In genomic region chr11:50939621-50940366, GRCm38 (mm10) we compare ENCODE assay signal across 9 mouse cellular contexts. TPM values are rescaled to one million over a fixed set of nuclear protein-coding genes. Genes with fewer than 3 reads are reported as not detected.
DNase-seq lines count a peak whose midpoint lies in the region; ATAC-seq and TF ChIP-seq lines count a peak whose summit lies in the region.
"Had no signal": no experiment of that assay in that cellular context is flagged by ENCODE, and none has a peak within 500 bp of the region (broad histone marks: within the 10 kb centered on the region; RNA-seq: fewer than 3 reads in every experiment).

No protein-coding gene starts in this region.

- WGBS in heart, postnatal 0 days: 31% methylated on average over 14 of the region's 14 CpGs
- WGBS in limb, embryonic 14.5 days: 33% methylated on average over 14 of the region's 14 CpGs

- no peak overlapping the region for H3K4me2 ChIP-seq in heart, postnatal 0 days (ENCODE audit: low read depth, low read length)
- H3K4me2 ChIP-seq in limb, embryonic 14.5 days (replicated peaks; ENCODE audit: low read depth, low read length, severe bottlenecking): no peak overlapping the region
- H3K4me2 ChIP-seq: liver, embryonic 15.5 days had no signal

- intact Hi-C loops in heart, postnatal 25 days (cut with DNase I): loop anchor here (1.0 to 10.0 kb wide), 3 partner anchors 94 to 595 kb away; partner anchors contain the start of genes BC049762 and Clk4

- TF ChIP-seq CTCF in heart, postnatal 0 days (IDR thresholded peaks at IDR 0.05; ENCODE audit: low read depth): peak; percentile 90
- TF ChIP-seq CTCF in E14TG2a.4 (conservative IDR thresholded peaks at IDR 0.05; ENCODE audit: low read length): peak; percentile 99

- H3K27ac ChIP-seq in heart, postnatal 0 days (ENCODE audit: low read depth): no peak overlapping the region
- H3K27ac ChIP-seq in limb, embryonic 14.5 days (replicated peaks; ENCODE audit: low read depth, low read length): no peak overlapping the region
- H3K27ac ChIP-seq: liver, embryonic 15.5 days had no signal

- H3K4me3 ChIP-seq in heart, postnatal 0 days (ENCODE audit: low read depth, low read length): no peak overlapping the region
- H3K4me3 ChIP-seq in E14TG2a.4 (replicated peaks; ENCODE audit: low read length): no peak overlapping the region
- no peak overlapping the region for H3K4me3 ChIP-seq in limb, embryonic 14.5 days (replicated peaks; ENCODE audit: low read length)
- H3K4me3 ChIP-seq: liver, embryonic 15.5 days had no signal

- H3K4me1 ChIP-seq in heart, postnatal 0 days (ENCODE audit: control insufficient read depth, insufficient read depth): no peaks in the 10 kb centered on the region
- H3K4me1 ChIP-seq in E14TG2a.4 (replicated peaks; ENCODE audit: low read depth, low read length): peaks cover 4% of the 10 kb centered on the region; the same call in 1 of the 2 replicates
- H3K4me1 ChIP-seq in limb, embryonic 14.5 days (ENCODE audit: control insufficient read depth, insufficient read depth, low read length): no peaks in the 10 kb centered on the region
- H3K4me1 ChIP-seq: liver, embryonic 15.5 days had no signal

- no peak overlapping the region for H3K9ac ChIP-seq in heart, postnatal 0 days (replicated peaks; ENCODE audit: low read depth, low read length)
- H3K9ac ChIP-seq in limb, embryonic 14.5 days (ENCODE audit: low read depth, low read length, severe bottlenecking): no peak overlapping the region
- H3K9ac ChIP-seq: liver, embryonic 15.5 days had no signal

- no peaks in the 10 kb centered on the region for H3K9me3 ChIP-seq in heart, postnatal 0 days (replicated peaks; ENCODE audit: control insufficient read depth, low read length)
- no peaks in the 10 kb centered on the region for H3K9me3 ChIP-seq in E14TG2a.4 (ENCODE audit: low read length)
- no peaks in the 10 kb centered on the region for H3K9me3 ChIP-seq in limb, embryonic 14.5 days (ENCODE audit: control insufficient read depth, low read length)
- H3K9me3 ChIP-seq: liver, embryonic 15.5 days had no signal

- no peak for TF ChIP-seq EP300 in heart, postnatal 0 days (IDR thresholded peaks at IDR 0.05; ENCODE audit: low read depth)

- no peaks in the 10 kb centered on the region for H3K36me3 ChIP-seq in heart, postnatal 0 days (replicated peaks; ENCODE audit: control insufficient read depth, insufficient read depth, low read length)
- no peaks in the 10 kb centered on the region for H3K36me3 ChIP-seq in E14TG2a.4 (ENCODE audit: insufficient read depth, low read length)
- no peaks in the 10 kb centered on the region for H3K36me3 ChIP-seq in limb, embryonic 14.5 days (ENCODE audit: control insufficient read depth, insufficient read depth, low read length)
- H3K36me3 ChIP-seq: liver, embryonic 15.5 days had no signal

- no peak for TF ChIP-seq POLR2A in limb, embryonic 14.5 days (IDR thresholded peaks at IDR 0.05; ENCODE audit: borderline replicate concordance, extremely low read depth, insufficient read depth, insufficient read length)

- ATAC-seq in heart, postnatal 0 days (ENCODE audit: insufficient read depth, low read depth): no peak
- ATAC-seq in hematopoietic stem cell, adult 5-6 weeks (replicated peaks in 1 of 2; ENCODE audit: insufficient read depth in 1 of 2, low FRiP score in 2 of 2, low TSS enrichment in 1 of 2, low read depth in 1 of 2, poor library complexity in 2 of 2, severe bottlenecking in 2 of 2): peak; percentile 68 to 69; a peak in 3 of 4 replicates
- peak; percentile 57; the same call in 1 of the 2 replicates for ATAC-seq in limb, embryonic 14.5 days (ENCODE audit: low FRiP score, low read depth)
- ATAC-seq in neutrophil, adult 5-6 weeks (ENCODE audit: extremely low read depth, insufficient number of reproducible peaks, low FRiP score, poor library complexity, severe bottlenecking): 0 out of 2 replicates have a peak, but pooled peaks have one; percentile 44

- peak; percentile 80 for DNase-seq in heart, postnatal 0 days (ENCODE audit: low spot score)
- no peak for DNase-seq in heart, postnatal 25 days (ENCODE audit: low spot score)
- peak; percentile 29 for DNase-seq in c-Kit-positive CD71-positive TER-119-positive erythroid progenitor cells, embryonic 14.5 days (ENCODE audit: low spot score)
- peak; percentile 76 for DNase-seq in limb, embryonic 14.5 days (ENCODE audit: low spot score)
- no peak for DNase-seq in frontal cortex, postnatal 14 days (ENCODE audit: low spot score in 2 of 2)

- H3K27me3 ChIP-seq in heart, postnatal 0 days (ENCODE audit: control insufficient read depth, insufficient read depth, low read length): peaks cover 22% of the 10 kb centered on the region
- H3K27me3 ChIP-seq in E14TG2a.4 (ENCODE audit: insufficient read depth, low read length): peaks cover 34% of the 10 kb centered on the region
- H3K27me3 ChIP-seq in limb, embryonic 14.5 days (ENCODE audit: control insufficient read depth, insufficient read depth, low read length): no peaks in the 10 kb centered on the region
- H3K27me3 ChIP-seq: liver, embryonic 15.5 days had no signal

RNA-seq across cellular contexts. Expression of gene 4933414I15Rik, which starts 3.8 kb away (rescaled TPM):
- not detected in 2 replicates for total RNA-seq in heart, postnatal 0 days (2014; rRNA removed; ENCODE audit: low replicate concordance)
- not detected in 2 replicates for polyA plus RNA-seq in heart, postnatal 0 days (2015; fragmentation: Nextera tagmentation; extraction: Ambion mirVana)
- total RNA-seq in heart, postnatal 25 days (2021): not detected
- not detected in 2 replicates for total RNA-seq in hematopoietic stem cell, adult 5-6 weeks (2017)
- polyA plus RNA-seq in limb, embryonic 14.5 days (2012; rRNA removed): not detected in 2 replicates
- polyA plus RNA-seq in limb, embryonic 14.5 days (2014; fragmentation: Nextera tagmentation; extraction: Ambion mirVana): not detected in 2 replicates
- total RNA-seq in neutrophil, adult 5-6 weeks (2017): not detected in 2 replicates
- polyA plus RNA-seq: liver, embryonic 15.5 days had no signal

RNA-seq across cellular contexts. Expression of gene Zfp354b, which starts 8.4 kb away (rescaled TPM):
- total RNA-seq in heart, postnatal 0 days (2014; rRNA removed; ENCODE audit: low replicate concordance): 0.73 TPM in 1 of 2 replicates, not detected in the other
- polyA plus RNA-seq in heart, postnatal 0 days (2015; fragmentation: Nextera tagmentation; extraction: Ambion mirVana): 0.85 TPM in 2 replicates
- total RNA-seq in heart, postnatal 25 days (2021): 1 to 10 TPM; 1.4 to 2.2 TPM
- 0.50 and 0.63 TPM in 2 replicates for total RNA-seq in hematopoietic stem cell, adult 5-6 weeks (2017)
- polyA plus RNA-seq in limb, embryonic 14.5 days (2012; rRNA removed): 0.72 and 1.3 TPM in 2 replicates
- polyA plus RNA-seq in limb, embryonic 14.5 days (2014; fragmentation: Nextera tagmentation; extraction: Ambion mirVana): 1.1 and 1.7 TPM in 2 replicates
- 0.70 and 2.3 TPM in 2 replicates for total RNA-seq in neutrophil, adult 5-6 weeks (2017)

RNA-seq across cellular contexts. Expression of gene Prop1, which starts 13.8 kb away (rescaled TPM):
- not detected in 2 replicates for total RNA-seq in heart, postnatal 0 days (2014; rRNA removed; ENCODE audit: low replicate concordance)
- polyA plus RNA-seq in heart, postnatal 0 days (2015; fragmentation: Nextera tagmentation; extraction: Ambion mirVana): not detected in 2 replicates
- total RNA-seq in heart, postnatal 25 days (2021): not detected
- total RNA-seq in hematopoietic stem cell, adult 5-6 weeks (2017): not detected in 2 replicates
- 0.15 TPM in 1 of 2 replicates, not detected in the other for polyA plus RNA-seq in limb, embryonic 14.5 days (2012; rRNA removed)
- not detected in 2 replicates for polyA plus RNA-seq in limb, embryonic 14.5 days (2014; fragmentation: Nextera tagmentation; extraction: Ambion mirVana)
- not detected in 2 replicates for total RNA-seq in neutrophil, adult 5-6 weeks (2017)
- polyA plus RNA-seq: liver, embryonic 15.5 days had no signal

RNA-seq across cellular contexts. Expression of gene Zfp2, which starts 23.8 kb away (rescaled TPM):
- 2.4 and 19.3 TPM in 2 replicates for total RNA-seq in heart, postnatal 0 days (2014; rRNA removed; ENCODE audit: low replicate concordance)
- polyA plus RNA-seq in heart, postnatal 0 days (2015; fragmentation: Nextera tagmentation; extraction: Ambion mirVana): 5.3 and 5.5 TPM in 2 replicates
- 1 to 10 TPM; 3.3 to 3.7 TPM for total RNA-seq in heart, postnatal 25 days (2021)
- total RNA-seq in hematopoietic stem cell, adult 5-6 weeks (2017): 5.2 and 11.4 TPM in 2 replicates
- 4.3 and 6.1 TPM in 2 replicates for polyA plus RNA-seq in limb, embryonic 14.5 days (2012; rRNA removed)
- 11.9 and 12.6 TPM in 2 replicates for polyA plus RNA-seq in limb, embryonic 14.5 days (2014; fragmentation: Nextera tagmentation; extraction: Ambion mirVana)
- total RNA-seq in neutrophil, adult 5-6 weeks (2017): 1.0 and 2.1 TPM in 2 replicates

RNA-seq across cellular contexts. Expression of gene Olfr1378, which starts 26.5 kb away (rescaled TPM):
- not detected in 2 replicates for total RNA-seq in heart, postnatal 0 days (2014; rRNA removed; ENCODE audit: low replicate concordance)
- polyA plus RNA-seq in heart, postnatal 0 days (2015; fragmentation: Nextera tagmentation; extraction: Ambion mirVana): not detected in 2 replicates
- total RNA-seq in heart, postnatal 25 days (2021): not detected
- not detected in 2 replicates for total RNA-seq in hematopoietic stem cell, adult 5-6 weeks (2017)
- polyA plus RNA-seq in limb, embryonic 14.5 days (2012; rRNA removed): 0.09 and 0.38 TPM in 2 replicates
- 0.14 TPM in 1 of 2 replicates, not detected in the other for polyA plus RNA-seq in limb, embryonic 14.5 days (2014; fragmentation: Nextera tagmentation; extraction: Ambion mirVana)
- not detected in 2 replicates for total RNA-seq in neutrophil, adult 5-6 weeks (2017)
- polyA plus RNA-seq: liver, embryonic 15.5 days had no signal

Comparison
In these comparisons a context has a peak if more than half of its experiments do, and no peak if none do; other contexts are left out.
1. DNase-seq: peak in heart, postnatal 0 days (single experiment), c-Kit-positive CD71-positive TER-119-positive erythroid progenitor cells, embryonic 14.5 days (single experiment) and limb, embryonic 14.5 days (single experiment); none in heart, postnatal 25 days (single experiment) and frontal cortex, postnatal 14 days (0 of 2).